Mouse (Mus musculus): ENCODE measurements at regions not wholly inside any gene's neighbourhood (a gene's known extent, or its start where the extent isn't known, plus 50 kb on each side); places are given as distances from the start of the nearest gene placed in this dataset.
A peak's percentile ranks its signal among the peaks of the same experiment; 100 is the strongest.
"Not testable (repeated sequence)": the region's sequence is repeated elsewhere in the genome, so short reads cannot be mapped to it uniquely, and the experiment has no call there.

DNA sequence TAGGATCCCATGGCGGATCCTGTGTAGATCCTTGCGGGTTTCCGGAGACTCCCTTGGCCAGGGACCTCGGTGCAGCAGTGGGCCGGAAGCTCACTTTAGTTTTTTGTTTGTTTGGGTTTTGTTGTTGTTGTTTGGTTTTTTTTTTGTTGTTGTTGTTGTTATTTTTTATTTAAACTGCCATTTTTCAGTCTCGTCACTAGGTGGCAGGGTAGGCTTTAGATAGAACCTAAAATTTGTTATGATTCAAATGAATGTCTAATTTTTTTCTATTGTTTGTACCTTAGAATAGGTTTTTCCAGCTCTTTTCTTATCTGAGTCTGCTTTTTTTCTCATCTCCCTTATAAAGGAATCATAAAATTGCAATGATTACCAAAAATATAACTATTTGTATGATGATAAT is 834.4 kb upstream of the Tacstd2 start:
- no peak for DNase-seq (ENCODE audit: low spot score in 2 of 2)

DNA sequence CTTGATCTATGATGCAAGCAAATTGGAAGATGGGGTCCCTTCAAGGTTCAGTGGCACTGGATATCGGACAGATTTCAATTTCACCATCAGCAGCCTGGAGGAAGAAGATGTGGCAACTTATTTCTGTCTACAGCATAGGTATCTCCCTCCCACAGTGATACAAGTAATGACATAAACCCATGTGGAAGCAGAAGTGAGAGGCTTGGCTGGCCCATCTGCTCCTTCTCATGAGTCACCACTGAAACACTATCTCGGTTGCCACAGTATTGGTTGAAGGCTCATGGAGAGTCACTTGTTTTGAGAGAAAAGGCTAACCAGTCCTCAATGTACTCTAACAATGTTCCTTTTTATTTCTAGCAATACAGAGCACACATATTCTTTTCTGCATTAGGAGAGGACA is 804.2 kb upstream of the Tacstd2 start:
- DNase-seq (ENCODE audit: low spot score in 2 of 2), result peak; percentile 4 to 10

- DNase-seq (ENCODE audit: low spot score in 2 of 2), result not testable (repeated sequence)
Measured at GRCm38 (mm10) chr6:68339205-68339604, 803.6 kb upstream of the Tacstd2 start.

- no peak for DNase-seq (ENCODE audit: low spot score in 2 of 2)
Measured at GRCm38 (mm10) chr6:68311409-68311808, 775.8 kb upstream of the Tacstd2 start.

- DNase-seq (ENCODE audit: low spot score in 2 of 2), result no peak
Measured at GRCm38 (mm10) chr6:68302133-68302532, 766.5 kb upstream of the Tacstd2 start.

DNA sequence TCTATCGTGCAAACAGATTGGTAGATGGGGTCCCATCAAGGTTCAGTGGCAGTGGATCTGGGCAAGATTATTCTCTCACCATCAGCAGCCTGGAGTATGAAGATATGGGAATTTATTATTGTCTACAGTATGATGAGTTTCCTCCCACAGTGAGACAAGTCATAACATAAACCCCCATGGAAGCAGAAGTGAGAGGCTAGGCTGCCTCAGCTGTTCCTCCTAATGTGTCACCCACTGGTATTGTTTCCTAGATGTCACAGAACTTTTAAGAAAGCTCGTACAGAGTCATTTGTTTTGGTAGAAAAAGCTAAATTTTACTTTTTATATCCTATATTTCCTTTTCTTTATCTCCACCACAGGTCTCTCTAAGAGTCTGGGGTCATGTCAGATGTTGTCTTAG is 721.1 kb upstream of the Tacstd2 start:
- DNase-seq (ENCODE audit: low spot score in 2 of 2), result no peak

- DNase-seq (ENCODE audit: low spot score in 2 of 2), result no peak
Measured at GRCm38 (mm10) chr6:68256151-68256550, 720.6 kb upstream of the Tacstd2 start.

DNA sequence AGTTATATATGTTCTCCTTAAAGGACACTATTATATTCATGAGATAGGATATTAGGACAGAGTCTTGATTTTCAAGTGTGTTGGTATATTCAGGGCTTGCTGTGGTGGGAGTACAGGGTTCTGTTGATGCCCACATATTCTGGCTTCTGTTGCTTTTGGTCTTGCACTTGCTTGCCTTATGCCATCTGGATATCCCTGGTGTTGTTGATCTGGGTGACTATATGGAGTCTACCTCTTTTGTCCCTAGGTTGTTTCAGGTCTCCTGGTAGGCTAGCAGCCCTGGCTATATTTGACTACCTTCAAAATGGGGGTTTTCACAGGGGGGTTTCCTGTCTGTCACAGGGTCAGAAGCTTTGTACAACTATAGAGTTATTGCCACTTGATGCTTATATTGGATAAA is 717.1 kb upstream of the Tacstd2 start:
- DNase-seq (ENCODE audit: low spot score in 2 of 2), result no peak

GRCm38 (mm10) chr6:68251320-68251719 is 715.7 kb upstream of the Tacstd2 start:
- not testable (repeated sequence) for DNase-seq (ENCODE audit: low spot score in 2 of 2)

DNA sequence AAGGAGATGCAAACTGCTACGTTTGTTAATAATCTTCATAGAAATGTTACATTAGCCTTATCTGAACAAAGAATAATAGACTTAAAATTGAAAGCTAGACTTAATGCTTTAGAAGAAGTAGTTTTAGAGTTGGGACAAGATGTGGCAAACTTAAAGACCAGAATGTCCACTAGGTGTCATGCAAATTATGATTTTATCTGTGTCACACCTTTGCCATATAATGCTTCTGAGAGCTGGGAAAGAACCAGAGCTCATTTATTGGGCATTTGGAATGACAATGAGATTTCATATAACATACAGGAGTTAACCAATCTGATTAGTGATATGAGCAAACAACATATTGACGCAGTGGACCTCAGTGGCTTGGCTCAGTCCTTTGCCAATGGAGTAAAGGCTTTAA is 714.8 kb upstream of the Tacstd2 start:
- DNase-seq (ENCODE audit: low spot score in 2 of 2), result not testable (repeated sequence)

DNA sequence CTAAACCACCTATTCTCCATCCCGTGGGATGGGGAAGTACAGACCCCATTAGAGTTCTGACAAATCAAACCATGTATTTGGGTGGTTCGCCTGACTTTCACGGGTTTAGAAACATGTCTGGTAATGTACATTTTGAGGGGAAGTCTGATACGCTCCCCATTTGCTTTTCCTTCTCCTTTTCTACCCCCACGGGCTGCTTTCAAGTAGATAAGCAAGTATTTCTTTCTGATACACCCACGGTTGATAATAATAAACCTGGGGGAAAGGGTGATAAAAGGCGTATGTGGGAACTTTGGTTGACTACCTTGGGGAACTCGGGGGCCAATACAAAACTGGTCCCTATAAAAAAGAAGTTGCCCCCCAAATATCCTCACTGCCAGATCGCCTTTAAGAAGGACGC is 713.7 kb upstream of the Tacstd2 start:
- not testable (repeated sequence) for DNase-seq (ENCODE audit: low spot score in 2 of 2)

- not testable (repeated sequence) for DNase-seq (ENCODE audit: low spot score in 2 of 2)
Measured at GRCm38 (mm10) chr6:68248018-68248533, 712.5 kb upstream of the Tacstd2 start.

DNA sequence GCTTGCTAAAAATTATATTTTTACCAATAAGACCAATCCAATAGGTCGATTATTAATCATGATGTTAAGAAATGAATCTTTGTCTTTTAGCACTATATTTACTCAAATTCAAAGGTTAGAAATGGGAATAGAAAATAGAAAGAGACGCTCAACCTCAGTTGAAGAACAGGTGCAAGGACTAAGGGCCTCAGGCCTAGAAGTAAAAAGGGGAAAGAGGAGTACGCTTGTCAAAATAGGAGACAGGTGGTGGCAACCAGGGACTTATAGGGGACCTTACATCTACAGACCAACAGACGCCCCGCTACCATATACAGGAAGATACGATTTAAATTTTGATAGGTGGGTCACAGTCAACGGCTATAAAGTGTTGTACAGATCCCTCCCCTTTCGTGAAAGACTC is 707.2 kb upstream of the Tacstd2 start:
- DNase-seq (ENCODE audit: low spot score in 2 of 2), result not testable (repeated sequence)

GRCm38 (mm10) chr6:68219685-68220084 is 684.1 kb upstream of the Tacstd2 start:
- DNase-seq (ENCODE audit: low spot score in 2 of 2), result no peak

DNA sequence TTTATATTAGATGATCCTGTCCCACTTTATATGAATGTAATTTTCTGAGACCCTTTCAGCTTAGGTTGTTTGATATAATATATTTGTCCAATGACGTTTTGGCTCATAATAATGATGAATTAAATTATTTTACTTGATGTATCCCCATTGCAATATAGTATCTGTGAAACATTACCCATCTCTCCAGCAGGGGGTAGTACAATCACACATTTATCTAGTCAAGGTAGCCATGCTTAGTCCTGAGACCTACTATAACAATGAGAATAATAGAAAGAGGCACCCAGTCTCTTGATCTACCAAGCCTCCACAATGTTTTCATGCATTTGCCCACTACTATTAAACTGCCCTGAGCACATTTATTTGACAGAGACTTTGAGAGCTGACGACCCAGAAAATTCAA is 665.9 kb upstream of the Tacstd2 start:
- DNase-seq (ENCODE audit: low spot score in 2 of 2), result no peak

DNA sequence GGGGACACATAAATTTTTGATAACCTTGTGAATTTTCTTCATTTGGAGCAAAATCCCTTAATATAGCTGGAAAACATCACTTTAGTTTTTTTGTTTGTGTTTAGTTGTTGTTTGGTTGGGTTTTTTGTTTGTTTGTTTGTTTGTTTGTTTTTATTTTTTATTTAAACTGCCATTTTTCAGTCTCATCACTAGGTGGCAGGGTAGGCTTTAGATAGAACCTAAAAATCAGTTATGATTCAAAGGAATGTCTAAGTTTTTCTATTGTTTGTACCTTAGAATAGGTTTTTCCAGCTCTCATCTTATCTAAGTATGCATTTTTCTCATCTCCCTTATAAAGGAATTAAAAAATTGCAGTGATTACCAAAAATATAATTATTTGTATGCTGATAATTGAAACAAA is 662.4 kb upstream of the Tacstd2 start:
- DNase-seq (ENCODE audit: low spot score in 2 of 2), result no peak

- DNase-seq (ENCODE audit: low spot score in 2 of 2), result peak in 1 of 2 experiments; percentile 6
Measured at GRCm38 (mm10) chr6:68164792-68165191, 629.2 kb upstream of the Tacstd2 start.

- not testable (repeated sequence) for DNase-seq (ENCODE audit: low spot score in 2 of 2)
Measured at GRCm38 (mm10) chr6:68164111-68164510, 628.5 kb upstream of the Tacstd2 start.

DNA sequence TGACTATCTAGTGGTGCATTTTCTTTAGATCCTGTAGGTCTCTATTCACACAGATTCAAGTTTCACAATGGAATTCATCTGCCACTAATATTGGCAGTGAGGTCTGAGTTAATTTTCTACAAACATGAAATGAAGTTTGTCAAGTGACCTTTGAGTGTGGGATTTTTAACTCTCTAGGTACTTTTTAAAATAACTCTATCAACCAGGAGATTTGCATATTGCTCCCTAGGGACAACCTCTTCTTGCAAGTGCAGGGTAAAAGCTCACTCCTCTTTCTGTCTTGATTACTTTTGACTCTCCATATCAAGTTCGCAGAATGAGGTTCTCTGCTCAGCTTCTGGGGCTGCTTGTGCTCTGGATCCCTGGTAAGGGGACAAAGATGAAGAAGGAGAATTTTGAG is 616.0 kb upstream of the Tacstd2 start:
- DNase-seq (ENCODE audit: low spot score in 2 of 2), result no peak

DNA sequence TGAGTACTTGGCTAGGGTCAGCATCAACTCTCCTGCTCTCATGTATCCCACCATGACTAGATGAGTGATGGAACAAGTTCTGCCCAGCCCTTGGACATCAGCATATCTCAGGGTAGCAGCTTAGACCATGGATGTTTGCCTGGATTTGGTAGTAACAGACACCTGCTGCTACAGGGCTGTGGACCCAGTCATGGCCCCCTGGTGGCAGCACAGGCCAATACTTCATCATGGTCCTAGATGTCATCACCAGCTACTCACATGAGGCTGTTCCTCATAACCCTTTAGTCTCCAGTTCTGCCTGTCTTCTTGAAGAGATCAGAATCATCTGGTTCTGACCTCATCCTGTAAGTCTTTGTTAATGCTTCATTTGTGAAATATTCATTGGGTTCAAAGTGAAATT is 566.9 kb upstream of the Tacstd2 start:
- no peak for DNase-seq (ENCODE audit: low spot score in 2 of 2)
